Mouse (Mus musculus) liver, embryonic 11.5 days (tissue): ENCODE measurements around the gene Mtor. TPM values are rescaled to one million over a fixed set of nuclear protein-coding genes. Genes with fewer than 3 reads are reported as not detected.

Source experiments
- ATAC-seq: fragments of 200-750 bp; cut with Nextera tagmentation; replicated peaks from 2 replicates; pipeline ENCODE4 v1.8.0; 2017; ENCODE audit warnings: moderate number of reproducible peaks, mild to moderate bottlenecking, moderate TSS enrichment, moderate library complexity; ENCODE audit not compliant: low FRiP score
- DNase-seq: peaks from one replicate; pipeline ENCODE4 v3.0.0-alpha.2; 2017; ENCODE audit warnings: low spot score
- H3K27ac ChIP-seq: fragments of 300-500 bp; sonication (generic); 2 replicates; pipeline ENCODE4 v1.5.1; 2014; ENCODE audit warnings: mild to moderate bottlenecking, low read depth, low read length, control low read depth
- H3K27me3 ChIP-seq: fragments of 300-500 bp; sonication (generic); replicated peaks from 2 replicates; pipeline ENCODE4 v1.6.1; 2014; ENCODE audit warnings: low read length, mixed read lengths; ENCODE audit not compliant: control insufficient read depth, insufficient read depth
- H3K36me3 ChIP-seq: fragments of 300-500 bp; sonication (generic); 2 replicates; pipeline ENCODE4 v1.6.1; 2014; ENCODE audit warnings: mild to moderate bottlenecking, low read length, moderate library complexity, mixed read lengths; ENCODE audit not compliant: control insufficient read depth, insufficient read depth
- H3K4me1 ChIP-seq: fragments of 300-500 bp; sonication (generic); replicated peaks from 2 replicates; pipeline ENCODE4 v1.6.1; 2014; ENCODE audit warnings: low read length, mixed read lengths; ENCODE audit not compliant: control insufficient read depth, insufficient read depth
- H3K4me2 ChIP-seq: fragments of 300-500 bp; sonication (generic); 2 replicates; pipeline ENCODE4 v1.6.1; 2014; ENCODE audit warnings: mild to moderate bottlenecking, control low read depth, moderate library complexity
- H3K4me3 ChIP-seq: fragments of 300-500 bp; sonication (generic); 2 replicates; pipeline ENCODE4 v1.5.1; 2014; ENCODE audit warnings: low read depth, low read length, control low read depth
- H3K9ac ChIP-seq: fragments of 300-500 bp; sonication (generic); 2 replicates; pipeline ENCODE4 v1.6.1; 2014; ENCODE audit warnings: low read depth, low read length, control low read depth
- H3K9me3 ChIP-seq: fragments of 300-500 bp; sonication (generic); 2 replicates; pipeline ENCODE4 v1.6.1; 2016; ENCODE audit warnings: low read length, inconsistent platforms, mixed read lengths; ENCODE audit not compliant: control insufficient read depth
- WGBS: fragments of 180-500 bp; shearing (Covaris S2); extraction: QIAGEN DNeasy Blood & Tissue Kit; methylation state at CpG from one replicate; pipeline ENCODE4 v1.1.7; 2014; 5-methylcytosine and 5-hydroxymethylcytosine counted together
- polyA plus RNA-seq: library from polyadenylated mRNA; unstranded; fragments of >200 nt; fragmentation: Nextera tagmentation; extraction: Ambion mirVana; gene quantifications from 2 replicates; pipeline ENCODE4 v1.2.1, GENCODE M21; 2014

The Mtor gene
- polyA plus RNA-seq, 1 experiment from 2014 or later = 22.9 TPM

DNA sequence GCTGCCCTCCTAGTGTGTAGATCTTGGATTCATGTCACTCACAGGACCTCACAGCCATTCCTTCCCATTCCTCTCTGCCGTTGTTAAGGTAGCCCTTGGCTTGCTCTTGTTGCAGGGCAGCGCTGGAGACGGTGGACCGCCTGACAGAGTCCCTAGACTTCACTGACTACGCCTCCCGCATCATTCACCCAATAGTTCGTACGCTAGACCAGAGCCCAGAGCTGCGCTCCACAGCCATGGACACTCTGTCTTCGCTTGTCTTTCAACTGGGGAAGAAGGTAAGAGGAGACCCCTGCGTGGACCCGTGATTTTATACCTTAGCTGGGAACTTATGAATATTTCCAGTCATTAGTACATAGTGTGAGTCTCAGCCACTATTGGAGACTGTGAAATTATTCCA, 36.1 kb downstream of the Mtor start:
- Histone ChIP-seq H3K4me2 (no peak overlapping the region), H3K27me3 (no peaks in the 10 kb centered on the region), H3K9ac (no peak overlapping the region), H3K4me1 (no peaks in the 10 kb centered on the region), H3K4me3 (no peak overlapping the region), H3K9me3 (no peaks in the 10 kb centered on the region), H3K36me3 (peaks cover 38% of the 10 kb centered on the region), H3K27ac (no peak overlapping the region)
- DNase-seq (no peak), ATAC-seq (no peak)
- 95% methylated on average over 12 of the region's 12 CpGs for WGBS

DNA sequence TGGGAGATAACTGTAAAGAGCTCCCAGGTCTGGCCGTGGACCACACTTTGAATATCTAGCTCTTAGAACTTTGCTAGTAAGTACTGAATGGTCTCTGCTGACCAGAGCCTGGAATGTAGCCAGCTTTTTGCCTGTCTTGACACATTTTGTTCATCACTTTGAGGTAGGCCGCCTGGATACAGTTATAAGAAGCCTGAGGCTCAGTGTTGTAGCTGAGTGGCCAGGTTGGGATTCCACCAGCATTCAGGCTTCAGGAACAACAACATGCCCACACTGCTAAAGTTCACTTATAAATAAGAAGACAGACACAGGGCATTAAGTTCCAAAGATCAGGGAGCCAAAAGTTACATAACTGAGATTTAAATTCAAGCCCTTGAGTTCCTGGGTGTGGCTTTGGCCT, 39.4 kb downstream of the Mtor start:
- no peak overlapping the region for H3K9ac ChIP-seq
- H3K4me1 ChIP-seq = no peaks in the 10 kb centered on the region
- DNase-seq (no peak), ATAC-seq (no peak)
- peaks cover 41% of the 10 kb centered on the region for H3K36me3 ChIP-seq
- WGBS = 79% methylated on average over 2 of the region's 2 CpGs
- no peaks in the 10 kb centered on the region for H3K9me3 ChIP-seq
- no peak overlapping the region for H3K27ac ChIP-seq
- H3K4me2 ChIP-seq = no peak overlapping the region
- H3K27me3 ChIP-seq = no peaks in the 10 kb centered on the region
- no peak overlapping the region for H3K4me3 ChIP-seq

DNA sequence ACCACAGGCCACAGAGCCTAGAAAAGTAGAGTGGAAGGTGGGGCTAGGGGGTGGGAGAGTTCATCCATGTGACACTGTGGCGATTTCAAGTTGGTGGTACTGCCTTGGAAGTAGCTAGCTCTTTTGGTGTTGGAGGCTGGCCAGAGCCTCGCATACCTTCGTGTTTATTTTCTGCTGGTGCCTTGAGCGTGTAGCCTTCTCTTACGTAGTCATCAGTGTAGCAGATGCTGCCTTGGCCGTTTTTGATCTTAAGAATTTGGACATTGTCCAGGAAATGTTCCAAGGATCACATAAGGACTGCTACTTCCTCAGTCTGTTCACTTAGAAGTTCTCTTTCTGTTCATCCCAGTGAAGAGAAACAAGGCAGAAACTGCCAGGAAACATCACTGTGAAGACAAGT, 42.1 kb downstream of the Mtor start:
- Histone ChIP-seq H3K4me3 (no peak overlapping the region), H3K36me3 (peaks cover 35% of the 10 kb centered on the region), H3K4me2 (no peak overlapping the region), H3K9me3 (no peaks in the 10 kb centered on the region), H3K9ac (no peak overlapping the region), H3K27me3 (no peaks in the 10 kb centered on the region), H3K4me1 (no peaks in the 10 kb centered on the region), H3K27ac (no peak overlapping the region)
- DNase-seq (no peak), ATAC-seq (no peak)
- WGBS = 86% methylated on average over 6 of the region's 6 CpGs

DNA sequence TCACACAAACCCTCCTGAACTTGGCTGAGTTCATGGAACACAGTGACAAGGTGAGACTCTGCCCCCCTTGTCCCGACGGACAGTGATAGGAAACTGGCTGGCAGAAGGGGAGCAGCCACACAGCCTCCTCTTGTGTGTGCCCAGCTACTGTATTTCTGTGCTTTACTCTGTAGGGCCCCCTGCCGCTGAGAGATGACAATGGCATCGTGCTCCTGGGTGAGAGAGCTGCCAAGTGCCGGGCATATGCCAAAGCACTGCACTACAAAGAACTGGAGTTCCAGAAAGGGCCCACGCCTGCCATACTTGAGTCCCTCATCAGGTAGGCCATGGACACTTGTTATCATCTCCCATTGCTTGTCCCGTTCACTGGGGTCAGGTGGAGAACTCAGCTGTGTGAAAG, 43.0 kb downstream of the Mtor start:
- H3K9me3 ChIP-seq = no peaks in the 10 kb centered on the region
- WGBS = 80% methylated on average over 7 of the region's 7 CpGs
- H3K27ac ChIP-seq = no peak overlapping the region
- H3K4me1 ChIP-seq = no peaks in the 10 kb centered on the region
- H3K4me3 ChIP-seq = no peak overlapping the region
- ATAC-seq = no peak
- no peak overlapping the region for H3K4me2 ChIP-seq
- DNase-seq = no peak
- no peaks in the 10 kb centered on the region for H3K27me3 ChIP-seq
- peaks cover 31% of the 10 kb centered on the region for H3K36me3 ChIP-seq
- no peak overlapping the region for H3K9ac ChIP-seq

DNA sequence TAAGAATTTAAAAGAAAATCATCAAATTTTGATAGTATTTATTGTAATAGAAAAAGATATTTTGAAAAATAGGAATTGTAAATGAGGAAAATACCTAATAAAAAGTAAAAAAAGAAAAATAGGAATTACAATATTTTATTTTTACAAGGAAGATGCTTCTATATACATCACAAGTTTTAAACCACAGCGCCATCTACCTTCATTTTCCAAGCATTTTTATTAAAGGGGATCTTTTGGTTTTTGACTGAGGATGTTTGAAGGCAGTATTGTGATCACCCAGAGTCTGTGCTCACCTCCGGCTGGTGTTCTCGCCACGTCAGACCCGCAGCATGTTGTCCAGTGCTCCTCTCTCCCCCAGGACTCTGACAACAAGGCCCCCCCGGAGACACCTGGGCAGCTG, 46.7 kb downstream of the Mtor start:
- Histone ChIP-seq H3K27me3 (no peaks in the 10 kb centered on the region), H3K36me3 (peaks cover 17% of the 10 kb centered on the region; the same call in 1 of the 2 replicates), H3K4me1 (no peaks in the 10 kb centered on the region), H3K4me3 (no peak overlapping the region), H3K9ac (no peak overlapping the region), H3K4me2 (no peak overlapping the region), H3K9me3 (no peaks in the 10 kb centered on the region), H3K27ac (no peak overlapping the region)
- ATAC-seq = no peak
- no peak for DNase-seq
- 91% methylated on average over 6 of the region's 6 CpGs for WGBS

DNA sequence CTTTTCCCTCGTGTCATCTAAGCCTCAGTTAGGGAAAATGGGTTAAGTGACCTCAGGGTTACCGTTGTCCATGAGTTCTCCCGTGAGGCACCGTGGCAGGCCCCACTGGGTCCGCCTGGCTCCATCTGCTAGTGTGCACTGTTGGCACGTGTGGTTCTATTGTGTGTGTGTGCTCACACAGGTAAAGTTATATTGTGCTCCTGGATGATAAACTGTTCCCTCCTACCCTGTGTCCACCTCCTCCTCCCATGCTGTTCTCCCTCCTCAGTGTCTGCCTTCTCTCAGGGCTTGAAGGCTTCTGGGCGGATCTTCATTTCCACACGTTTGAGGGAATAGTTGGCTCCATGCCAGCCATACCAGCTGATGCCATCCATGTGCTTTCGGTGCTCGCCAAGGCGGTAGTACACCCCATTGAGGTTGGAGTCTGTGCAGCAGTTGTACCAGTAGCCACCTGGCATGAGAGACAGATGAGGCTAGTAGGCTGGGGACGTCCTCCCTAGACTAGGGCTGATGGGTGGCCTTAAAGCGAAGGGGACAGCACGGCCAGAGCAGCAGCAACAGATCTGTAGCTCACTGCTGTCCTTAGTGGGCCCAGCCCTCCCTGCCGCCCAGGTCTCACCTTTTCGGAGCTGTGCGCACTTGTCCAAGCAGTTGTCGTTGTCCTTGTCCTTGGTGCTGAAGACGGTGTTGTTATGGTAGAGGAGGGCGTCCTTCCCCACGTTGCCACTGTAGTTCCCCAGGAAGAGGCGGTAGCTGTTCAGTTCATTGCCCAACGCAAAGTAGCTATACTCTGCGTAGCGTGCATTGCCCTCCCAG, 47.7 kb downstream of the Mtor start:
- 87% methylated on average over 25 of the region's 25 CpGs for WGBS
- DNase-seq = no peak
- H3K27me3 ChIP-seq = no peaks in the 10 kb centered on the region

DNA sequence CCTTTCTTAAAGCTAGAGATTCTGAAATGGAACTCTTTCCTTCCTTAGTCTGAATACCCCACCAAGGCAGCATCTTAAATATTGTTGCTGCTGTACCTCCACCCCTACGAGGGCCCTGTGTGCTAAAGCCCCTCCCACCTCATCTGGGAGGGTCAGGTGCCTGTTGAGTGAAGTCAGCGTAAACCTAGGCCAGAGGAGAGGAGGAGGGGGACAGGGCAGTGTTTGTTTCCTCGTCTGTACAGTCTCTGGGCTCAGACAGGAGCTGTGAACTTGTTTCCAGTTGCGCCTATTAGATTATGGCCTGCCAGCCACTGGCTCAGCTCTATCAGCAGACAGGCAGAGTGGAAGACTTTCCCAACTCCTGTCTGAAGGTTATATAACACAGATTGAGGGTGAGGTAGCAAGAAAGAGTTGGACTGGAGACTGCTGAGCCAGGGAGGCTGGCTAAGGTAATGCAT, 52.0 kb downstream of the Mtor start, which contains the start of gene Angptl7:
TSS of gene Angptl7 (minus strand) at position 51 of the 458 bp plus-strand sequence.
- H3K27ac ChIP-seq = no peak within 1 kb of the TSS
- DNase-seq = no peak

More for the DNA sequence above, 47.7 kb downstream of the Mtor start:
- ATAC-seq = no peak
- Histone ChIP-seq H3K4me3 (no peak overlapping the region), H3K27ac (no peak overlapping the region), H3K36me3 (peaks cover 11% of the 10 kb centered on the region; the same call in 1 of the 2 replicates), H3K9me3 (no peaks in the 10 kb centered on the region), H3K4me2 (no peak overlapping the region), H3K9ac (no peak overlapping the region), H3K4me1 (no peaks in the 10 kb centered on the region)

DNA sequence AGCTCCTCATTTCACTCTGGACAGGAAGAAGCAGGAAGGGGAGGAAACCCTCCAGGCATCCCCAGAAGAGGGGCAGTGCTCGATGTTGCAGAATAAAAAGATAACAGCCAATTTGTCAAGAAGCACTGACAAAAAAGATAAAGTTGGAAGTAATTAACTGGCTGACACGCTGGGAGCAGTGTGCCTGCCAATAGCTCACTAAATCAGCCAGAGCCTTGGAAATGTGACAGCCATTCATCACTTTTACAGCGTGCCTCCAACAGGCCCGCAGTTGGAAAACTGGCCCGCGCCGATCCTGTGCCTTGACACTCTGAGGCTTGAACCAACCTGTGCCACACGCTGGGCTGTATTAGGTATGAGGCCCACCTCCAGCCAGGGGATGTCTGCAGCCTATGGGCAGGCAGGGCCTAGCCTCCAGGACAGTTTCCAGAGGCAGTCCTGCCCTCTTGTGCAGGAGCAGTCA, 56.1 kb downstream of the Mtor start:
- H3K27me3 ChIP-seq = no peaks in the 10 kb centered on the region
- 64% methylated on average over 8 of the region's 8 CpGs for WGBS
- H3K9me3 ChIP-seq = no peaks in the 10 kb centered on the region
- no peak for DNase-seq
- H3K4me3 ChIP-seq = no peak overlapping the region
- H3K4me1 ChIP-seq = no peaks in the 10 kb centered on the region
- no peak overlapping the region for H3K27ac ChIP-seq
- H3K36me3 ChIP-seq = peaks cover 9% of the 10 kb centered on the region; the same call in 1 of the 2 replicates
- ATAC-seq = 0 out of 2 replicates have a peak, but pooled peaks have one; percentile 18
- H3K9ac ChIP-seq = no peak overlapping the region
- no peak overlapping the region for H3K4me2 ChIP-seq

More for the DNA sequence above, 52.0 kb downstream of the Mtor start, which contains the start of gene Angptl7:
- Histone ChIP-seq H3K4me2 (no peak within 1 kb of the TSS), H3K36me3 (peaks cover 6% of the 10 kb centered on the region; the same call in 1 of the 2 replicates), H3K4me3 (no peak within 1 kb of the TSS), H3K4me1 (no peaks in the 10 kb centered on the region), H3K27me3 (no peaks in the 10 kb centered on the region), H3K9me3 (no peaks in the 10 kb centered on the region), H3K9ac (no peak within 1 kb of the TSS)
- WGBS = 58% methylated on average over 4 of the region's 4 CpGs
- ATAC-seq = no peak

DNA sequence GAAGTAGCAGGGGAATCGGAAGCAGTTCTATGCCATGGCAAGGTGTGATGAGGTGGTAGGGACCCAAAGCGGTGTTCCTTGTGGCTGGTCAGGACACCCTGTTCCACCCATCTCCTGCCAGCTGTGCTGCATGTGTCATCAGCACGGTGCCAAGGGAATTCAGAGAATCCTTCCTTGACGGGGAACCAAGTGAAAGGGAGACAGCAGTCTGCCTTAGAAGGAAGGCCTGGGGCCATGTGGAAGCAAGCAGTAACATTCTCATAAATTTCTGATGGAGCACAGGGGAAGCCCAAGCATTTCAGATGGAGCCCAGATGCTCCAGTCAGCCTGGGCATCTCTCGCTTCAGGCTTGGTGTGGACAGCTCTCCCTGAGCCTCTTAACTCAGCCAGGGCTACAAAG, 59.2 kb downstream of the Mtor start:
- H3K4me3 ChIP-seq = no peak overlapping the region
- DNase-seq (no peak), ATAC-seq (no peak)
- H3K4me1 ChIP-seq = no peaks in the 10 kb centered on the region
- no peaks in the 10 kb centered on the region for H3K9me3 ChIP-seq
- no peak overlapping the region for H3K27ac ChIP-seq
- H3K36me3 ChIP-seq = peaks cover 14% of the 10 kb centered on the region
- H3K27me3 ChIP-seq = no peaks in the 10 kb centered on the region
- no peak overlapping the region for H3K4me2 ChIP-seq
- no peak overlapping the region for H3K9ac ChIP-seq
- 91% methylated on average over 5 of the region's 5 CpGs for WGBS
